Mouse (Mus musculus) frontal cortex, postnatal 36 days (tissue): ENCODE data around the gene Klk11.

Experiments
- DNase-seq, 2 experiments: peaks; one replicate each; pipeline ENCODE4 v3.0.0; 2022; ENCODE audit warnings: low spot score in 2 of 2

Gene Klk11

DNA sequence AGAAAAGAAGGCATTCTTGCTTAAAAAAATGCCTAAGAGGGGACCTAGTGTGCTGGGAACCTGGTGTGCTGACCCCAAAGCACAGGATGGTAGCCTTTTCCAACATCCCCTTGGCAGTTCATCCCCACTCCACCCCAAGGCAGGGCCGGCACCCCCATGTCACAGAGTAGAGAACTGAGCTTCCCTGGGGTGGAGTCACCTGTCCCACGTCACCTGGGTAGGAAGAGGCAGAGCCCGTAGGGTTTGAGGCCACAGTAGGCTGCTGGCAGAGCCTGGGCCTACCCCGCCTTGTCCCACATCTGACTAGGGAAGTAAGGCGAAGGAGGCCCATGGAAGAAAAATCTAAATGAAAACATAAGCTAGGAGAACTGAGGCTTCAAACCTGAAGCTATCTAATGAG lies at the start of gene Klk11:
TSS of gene Klk11 (plus strand) at position 241 of the 400 bp plus-strand sequence.
- DNase-seq, result no peak

DNA sequence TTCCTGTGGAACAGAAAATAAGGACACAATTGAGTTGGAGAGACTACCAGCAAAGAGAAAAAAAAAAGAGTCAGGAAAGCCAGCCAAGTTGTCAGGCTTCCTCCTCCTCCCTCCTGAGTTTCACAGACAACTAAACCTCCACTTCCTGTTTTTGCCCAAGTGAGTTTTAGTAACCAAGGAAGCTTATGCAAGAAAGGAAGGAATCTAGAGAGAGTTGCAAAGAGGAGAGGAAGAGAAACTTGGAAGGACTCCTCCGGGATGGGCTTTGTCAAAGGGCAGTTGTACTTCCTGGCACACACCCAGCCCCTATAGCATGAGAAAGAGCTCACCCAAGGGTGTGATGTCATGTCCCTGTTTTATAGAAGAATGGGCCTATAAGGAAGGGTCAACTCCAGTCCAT lies 26.6 kb upstream of the Klk11 start:
- peak; percentile 4 to 19 for DNase-seq

DNA sequence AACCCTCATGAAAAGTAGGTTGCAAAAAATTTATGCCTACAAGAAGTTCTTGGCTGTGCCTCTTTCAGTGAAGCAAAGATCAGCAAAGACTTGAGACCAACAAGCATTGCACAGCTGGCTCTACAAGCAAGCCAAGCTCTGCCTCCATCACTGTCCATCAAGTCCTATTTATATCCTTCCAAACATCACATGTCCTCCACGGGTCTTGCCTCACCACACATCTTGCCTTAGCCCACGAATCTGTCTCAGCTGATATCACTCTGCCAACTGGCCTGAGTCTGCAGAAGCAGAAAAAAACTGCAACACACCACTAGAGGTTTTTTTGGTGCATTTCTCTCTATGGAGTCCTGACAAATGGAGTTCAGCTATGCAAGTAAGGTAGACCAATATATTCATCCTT lies 21.6 kb upstream of the Klk11 start:
- DNase-seq, result no peak

DNA sequence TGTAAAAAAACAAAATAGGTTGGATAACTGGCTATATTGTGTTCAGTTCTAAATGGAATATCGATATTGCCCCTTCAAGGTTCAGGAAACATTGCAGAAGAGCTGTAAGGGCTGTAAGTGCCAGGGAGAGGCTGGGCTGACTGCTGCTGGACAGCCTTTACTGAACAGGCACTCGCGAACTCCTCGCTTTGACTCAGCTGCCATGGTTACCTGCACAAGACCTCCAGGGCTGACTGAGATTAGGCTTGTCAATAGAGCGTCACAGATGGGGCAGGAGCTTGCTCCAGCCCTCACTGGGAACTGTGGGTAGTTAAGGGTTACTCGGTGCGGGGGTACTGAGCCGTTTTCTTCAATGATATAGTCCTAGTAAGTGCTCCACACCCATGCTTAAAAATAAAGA lies 7.9 kb upstream of the Klk11 start:
- DNase-seq, result no peak

DNA sequence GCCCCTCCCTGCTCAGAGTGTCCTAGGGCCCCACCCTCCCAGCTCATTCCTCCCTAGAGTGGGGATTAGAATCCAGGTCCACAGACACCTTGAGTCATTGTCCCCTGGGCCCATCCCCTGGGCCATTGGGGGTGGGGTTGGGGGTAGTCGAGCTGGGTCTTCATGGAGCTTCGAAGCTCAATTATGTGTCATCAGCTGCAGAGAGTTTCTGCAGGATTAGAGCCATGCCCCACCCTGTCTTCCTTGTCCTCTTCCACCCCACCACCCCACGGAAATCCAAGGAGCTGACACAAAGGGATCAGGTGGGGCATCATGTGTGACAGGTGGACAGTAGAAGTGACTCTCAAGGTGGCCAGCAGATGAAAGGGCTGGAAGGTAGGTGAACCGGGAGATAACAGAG lies 5.8 kb upstream of the Klk11 start, which contains the start of gene Klk12:
TSS of gene Klk12 (plus strand) at position 301 of the 400 bp plus-strand sequence.
- DNase-seq, result no peak

DNA sequence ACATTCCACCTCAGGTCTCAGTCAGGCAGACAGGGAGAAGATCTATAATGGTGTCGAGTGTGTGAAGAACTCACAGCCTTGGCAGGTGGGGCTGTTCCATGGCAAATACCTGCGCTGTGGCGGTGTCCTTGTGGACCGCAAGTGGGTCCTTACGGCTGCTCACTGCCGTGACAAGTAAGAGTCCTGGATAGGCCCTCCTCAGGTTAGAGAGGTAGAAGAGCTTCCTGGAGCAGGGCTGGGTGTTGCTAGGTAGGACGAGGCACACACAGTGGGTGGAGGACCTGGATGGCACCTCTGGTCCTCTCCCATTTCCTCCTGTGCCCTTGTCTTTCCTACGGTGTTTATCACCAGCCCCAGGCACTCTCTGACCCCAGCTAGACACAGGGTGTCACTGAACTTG lies 4.8 kb upstream of the Klk11 start:
- no peak for DNase-seq

DNA sequence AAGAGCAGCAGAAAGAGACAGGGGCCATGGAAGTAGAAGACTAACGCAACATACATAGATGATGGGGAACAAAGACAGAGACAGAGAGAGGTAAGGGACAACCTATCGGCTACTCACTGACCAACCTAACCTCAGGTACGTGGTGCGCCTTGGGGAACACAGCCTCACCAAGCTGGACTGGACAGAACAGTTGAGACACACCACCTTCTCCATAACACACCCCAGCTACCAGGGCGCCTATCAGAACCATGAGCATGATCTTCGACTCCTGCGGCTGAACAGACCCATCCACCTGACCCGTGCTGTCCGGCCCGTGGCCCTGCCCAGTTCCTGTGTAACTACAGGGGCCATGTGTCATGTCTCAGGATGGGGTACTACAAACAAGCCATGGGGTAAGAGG lies 3.7 kb upstream of the Klk11 start:
- no peak for DNase-seq

DNA sequence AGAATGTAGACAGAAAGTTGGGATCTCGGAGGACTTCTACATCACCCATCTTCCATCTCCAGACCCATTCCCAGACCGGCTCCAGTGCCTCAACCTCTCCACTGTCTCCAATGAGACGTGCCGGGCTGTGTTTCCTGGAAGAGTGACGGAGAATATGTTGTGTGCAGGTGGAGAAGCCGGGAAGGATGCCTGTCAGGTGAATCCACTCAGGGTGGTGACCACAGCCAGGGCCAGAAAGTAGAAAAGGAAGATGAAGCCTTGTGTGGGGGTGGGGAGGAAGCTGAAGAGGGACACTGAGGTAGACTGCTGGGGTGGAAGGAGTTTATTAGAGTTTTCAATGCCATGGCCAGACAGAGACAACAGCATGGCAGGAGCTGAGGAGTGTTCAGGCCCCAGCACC lies 2.5 kb upstream of the Klk11 start:
- DNase-seq, result no peak

DNA sequence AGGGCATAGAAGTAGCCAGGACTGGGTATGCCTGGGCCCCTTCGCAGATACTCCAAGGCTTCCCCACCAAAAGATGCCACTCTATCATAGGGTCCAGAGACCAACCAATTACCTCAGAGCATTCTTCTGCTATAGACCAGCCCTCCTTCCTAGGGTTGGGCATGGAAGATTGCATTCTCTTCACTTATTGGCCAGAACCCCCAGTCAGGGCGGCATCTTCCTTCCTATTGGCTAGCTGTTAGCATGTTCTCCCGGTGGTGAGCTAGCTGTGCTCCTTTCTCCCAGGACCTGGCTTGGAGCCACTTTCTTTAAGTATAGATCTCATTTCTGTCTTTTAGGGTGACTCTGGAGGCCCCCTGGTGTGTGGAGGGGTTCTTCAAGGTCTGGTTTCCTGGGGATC lies 1.5 kb upstream of the Klk11 start:
- no peak for DNase-seq

DNA sequence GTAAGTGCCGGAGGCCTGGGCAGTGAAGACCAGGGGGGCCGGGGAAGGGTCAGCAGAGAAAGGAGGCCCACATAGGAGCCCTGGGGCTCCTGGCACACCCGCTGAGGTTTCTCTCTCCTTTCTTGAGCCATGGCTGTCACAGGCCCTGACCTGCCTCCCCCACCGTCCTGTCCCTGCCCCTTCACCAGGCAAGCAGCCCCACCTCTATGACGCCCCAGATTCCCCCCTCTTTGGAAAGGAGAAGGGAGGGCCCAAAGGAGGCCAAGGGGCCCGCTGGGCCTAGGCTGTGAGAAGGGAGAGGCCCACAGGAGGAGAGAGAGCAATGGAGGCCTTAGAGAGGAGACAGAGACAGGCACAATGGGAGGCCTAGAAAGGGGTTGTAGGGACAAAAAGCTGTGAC lies 398 bp downstream of the Klk11 start:
- no peak for DNase-seq

DNA sequence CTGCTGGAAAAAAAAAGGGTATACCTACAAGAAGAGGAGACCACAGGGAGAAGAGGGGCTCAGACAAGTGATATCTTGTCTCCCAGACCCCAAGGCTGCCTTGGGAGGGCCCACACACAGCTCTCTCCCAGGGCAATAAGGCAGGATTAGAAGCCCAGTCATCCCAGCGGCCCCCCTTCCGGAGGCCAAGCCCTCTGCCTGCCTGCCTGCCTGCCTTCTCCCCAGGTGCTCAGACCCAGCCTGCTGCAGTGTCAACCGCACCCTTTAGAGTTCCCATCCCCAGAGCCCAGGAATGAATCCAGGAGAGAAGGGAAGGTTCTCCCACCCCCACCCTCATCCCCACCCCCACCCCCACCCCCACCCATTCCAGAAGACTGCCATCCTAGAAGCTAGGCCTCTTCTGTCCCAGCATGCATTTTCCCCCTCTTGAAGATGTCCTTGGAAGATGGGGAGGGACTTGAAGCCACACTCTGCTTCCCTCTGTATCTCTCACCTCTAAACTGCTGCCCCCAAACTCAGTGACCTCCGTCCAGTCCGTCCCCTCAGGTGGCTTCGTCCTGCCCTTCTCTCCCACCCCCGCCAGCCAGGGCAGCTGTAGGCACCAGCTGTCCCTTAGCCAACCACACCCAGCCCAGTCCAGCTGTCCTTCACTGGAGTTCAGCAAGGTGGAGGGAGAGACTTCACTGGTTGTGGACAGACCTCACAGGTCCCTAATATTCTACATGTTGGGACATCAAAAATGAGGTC lies 1.1 kb downstream of the Klk11 start:
- no peak for DNase-seq

DNA sequence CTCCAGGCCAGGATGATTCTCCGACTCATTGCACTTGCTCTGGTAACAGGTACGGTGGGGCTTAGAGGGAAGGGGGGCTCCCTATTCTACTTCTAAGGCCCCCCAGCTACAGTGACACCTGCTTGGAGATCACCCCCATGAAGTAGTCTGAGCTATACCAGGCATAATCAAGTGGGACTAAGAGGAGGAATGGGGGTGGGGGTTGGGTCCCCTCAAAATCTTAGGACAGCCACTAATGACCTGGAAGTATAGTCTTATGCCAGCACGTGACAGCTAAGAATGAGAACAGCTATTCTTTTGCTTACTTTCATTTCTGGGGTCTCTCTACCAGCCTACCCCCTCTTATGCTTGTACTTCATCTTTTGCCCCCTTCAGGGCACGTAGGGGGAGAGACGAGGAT lies 2.1 kb downstream of the Klk11 start:
- no peak for DNase-seq

DNA sequence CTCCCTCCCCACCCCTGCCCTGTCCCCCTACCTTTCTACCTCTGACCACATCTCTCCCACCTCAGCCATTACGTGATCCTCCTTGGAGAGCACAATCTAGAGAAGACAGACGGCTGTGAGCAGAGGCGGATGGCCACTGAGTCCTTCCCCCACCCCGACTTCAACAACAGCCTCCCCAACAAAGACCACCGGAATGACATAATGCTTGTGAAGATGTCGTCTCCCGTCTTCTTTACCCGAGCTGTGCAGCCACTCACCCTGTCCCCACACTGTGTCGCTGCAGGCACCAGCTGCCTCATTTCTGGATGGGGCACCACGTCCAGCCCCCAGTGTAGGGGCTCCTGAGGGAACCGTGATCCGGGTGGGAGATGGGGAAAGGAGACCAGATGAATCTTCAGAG lies 3.0 kb downstream of the Klk11 start:
- no peak for DNase-seq

DNA sequence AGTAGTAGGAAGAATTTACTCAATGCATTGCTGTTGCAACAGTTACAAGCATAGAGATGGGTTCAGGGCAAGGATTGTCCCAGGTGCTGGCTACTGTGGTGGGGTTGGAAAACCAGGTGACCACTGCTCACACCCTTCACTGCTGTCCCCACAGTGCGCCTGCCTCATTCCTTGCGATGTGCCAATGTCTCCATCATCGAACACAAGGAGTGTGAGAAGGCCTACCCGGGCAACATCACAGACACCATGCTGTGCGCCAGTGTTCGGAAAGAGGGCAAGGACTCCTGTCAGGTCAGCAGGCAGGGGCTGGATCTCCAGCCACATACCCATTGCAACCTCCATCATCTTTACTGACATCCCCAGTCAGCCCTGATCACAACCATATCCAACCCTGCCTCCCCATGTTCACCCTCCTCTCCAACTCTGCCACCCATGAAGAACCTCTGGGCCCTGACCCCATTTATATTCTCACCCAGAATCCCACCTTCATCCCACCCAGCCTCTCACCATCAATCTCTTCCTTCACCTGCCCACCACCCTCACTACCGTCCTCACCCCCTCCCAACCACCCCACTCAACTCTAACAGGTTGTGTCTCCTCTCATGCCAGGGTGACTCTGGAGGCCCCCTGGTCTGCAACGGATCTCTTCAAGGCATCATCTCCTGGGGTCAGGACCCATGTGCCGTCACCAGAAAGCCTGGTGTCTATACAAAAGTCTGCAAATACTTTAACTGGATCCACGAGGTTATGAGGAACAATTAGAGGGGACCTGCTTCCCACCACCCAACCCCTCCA lies 4.0 kb downstream of the Klk11 start:
- DNase-seq, result no peak

DNA sequence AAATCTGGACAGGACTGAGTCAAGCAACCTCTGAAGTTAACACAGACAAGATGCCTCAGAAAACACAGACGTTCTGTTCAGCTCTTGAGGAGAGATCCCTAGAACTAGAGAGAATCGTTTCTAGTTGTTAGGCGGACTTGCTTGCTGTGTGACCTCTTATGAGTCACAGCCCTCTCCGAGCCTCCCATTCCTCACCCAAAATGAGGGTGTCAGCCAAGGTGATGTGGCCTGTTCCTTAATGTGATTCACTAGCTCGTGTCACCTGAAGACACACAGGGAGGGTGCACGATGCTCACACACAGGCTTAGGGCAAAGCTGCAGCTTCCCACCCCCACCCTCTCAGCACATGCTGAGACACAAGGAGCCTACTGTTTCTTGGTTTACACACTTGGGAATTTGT lies 5.8 kb downstream of the Klk11 start:
- no peak for DNase-seq

DNA sequence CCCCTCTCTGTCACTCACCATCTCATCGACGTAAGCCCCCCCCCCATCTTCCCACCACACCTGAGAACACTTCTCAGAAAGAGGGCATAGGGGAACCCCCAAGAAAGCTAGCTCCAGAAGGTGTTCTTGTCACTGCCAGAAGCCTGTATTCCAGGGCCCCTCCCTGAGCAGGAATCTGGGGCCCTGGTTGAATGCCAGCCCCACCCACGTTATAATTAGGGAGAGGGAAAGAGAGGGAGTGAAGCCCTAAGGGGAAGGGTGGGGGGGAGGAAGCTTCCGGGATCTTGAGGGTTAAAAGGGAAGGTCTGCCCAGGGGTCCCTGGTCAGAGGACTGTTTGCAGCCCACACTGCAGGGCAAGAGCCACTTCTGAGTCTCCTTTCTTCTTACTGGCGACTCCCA lies 6.3 kb downstream of the Klk11 start, which contains the start of gene Klk10:
TSS of gene Klk10 (plus strand) at position 290 of the 400 bp plus-strand sequence.
- DNase-seq, result no peak

DNA sequence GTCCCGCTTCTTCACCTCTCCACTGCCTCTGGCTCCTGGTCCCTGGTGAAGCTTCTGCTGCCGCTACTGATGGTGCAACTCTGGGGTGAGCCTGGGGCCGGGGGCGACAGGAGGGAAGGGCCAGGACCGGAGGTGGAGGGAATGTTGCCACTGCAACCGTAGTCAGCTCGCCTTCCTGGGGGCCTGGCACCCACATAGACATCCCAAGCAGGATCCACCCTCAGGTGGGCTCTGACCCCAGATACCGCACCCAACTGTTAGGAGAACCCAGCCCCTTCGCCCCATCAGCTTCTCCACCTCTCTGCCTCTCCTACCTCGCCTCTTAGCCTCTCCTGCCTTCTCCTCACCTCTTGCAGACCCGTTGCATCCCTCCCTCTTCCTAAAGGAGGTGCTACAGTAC lies 7.1 kb downstream of the Klk11 start:
- DNase-seq, result no peak

DNA sequence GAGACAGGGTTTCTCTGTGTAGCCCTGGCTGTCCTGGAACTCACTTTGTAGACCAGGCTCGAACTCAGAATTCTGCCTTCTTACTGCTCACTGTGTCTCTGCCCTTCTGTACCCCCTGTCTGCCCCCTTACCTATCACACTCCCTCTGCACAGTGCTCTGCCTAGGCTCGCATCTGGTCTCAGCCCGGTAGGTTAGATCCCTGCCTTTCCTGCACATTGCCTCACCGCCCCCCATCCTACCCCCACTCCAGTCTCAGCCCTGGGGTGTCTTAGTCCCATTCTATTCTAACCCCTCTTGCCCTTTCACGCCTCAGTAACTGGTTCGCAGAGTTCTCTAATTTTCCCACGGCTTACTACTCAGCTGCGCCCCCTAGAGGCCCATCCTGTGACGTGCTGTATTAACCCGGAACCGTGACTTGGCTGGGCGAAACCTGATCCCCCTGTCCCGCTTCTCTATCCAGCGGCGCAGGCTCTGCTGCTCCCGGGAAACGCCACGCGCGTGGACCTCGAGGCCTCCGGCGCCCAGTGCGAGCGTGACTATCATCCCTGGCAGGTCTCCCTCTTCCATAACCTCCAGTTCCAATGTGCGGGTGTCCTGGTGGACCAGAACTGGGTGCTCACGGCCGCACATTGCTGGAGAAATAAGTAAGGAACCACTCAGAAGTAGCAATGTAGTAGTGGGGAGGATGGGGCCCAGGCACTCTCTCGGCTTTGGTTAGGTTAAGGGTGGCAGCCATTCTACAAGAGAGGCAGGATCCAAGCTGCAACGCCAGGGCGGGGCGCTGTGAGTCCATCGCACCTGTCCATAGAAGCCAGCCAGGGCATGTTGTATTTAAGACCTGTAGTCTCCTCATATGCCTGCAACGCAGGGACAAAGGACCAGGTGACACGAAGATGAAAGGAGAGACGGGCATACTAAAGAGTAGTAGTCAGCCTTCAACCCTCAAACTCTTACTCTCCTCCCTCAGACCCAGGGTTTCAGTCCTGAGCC lies 8.2 kb downstream of the Klk11 start:
- peak; percentile 66 to 69 for DNase-seq

DNA sequence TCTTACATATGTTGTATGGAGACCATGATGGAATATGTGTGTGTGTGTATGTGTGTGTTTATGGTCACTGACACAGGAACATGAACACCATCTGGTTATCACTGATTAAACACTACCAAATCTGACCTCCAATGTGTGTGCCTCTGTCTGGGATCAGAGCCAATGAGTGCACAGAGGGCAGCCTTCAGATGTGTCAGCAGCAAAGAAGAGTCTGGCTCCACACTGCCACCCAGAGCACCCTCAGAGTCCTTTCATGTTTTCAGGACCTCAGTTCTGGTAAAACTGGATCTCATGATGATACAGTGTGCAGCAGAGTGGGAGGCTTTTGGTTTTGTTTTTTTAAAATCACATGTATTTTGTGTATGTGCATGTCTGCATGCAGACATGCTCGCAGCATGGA lies 10.9 kb downstream of the Klk11 start:
- no peak for DNase-seq

DNA sequence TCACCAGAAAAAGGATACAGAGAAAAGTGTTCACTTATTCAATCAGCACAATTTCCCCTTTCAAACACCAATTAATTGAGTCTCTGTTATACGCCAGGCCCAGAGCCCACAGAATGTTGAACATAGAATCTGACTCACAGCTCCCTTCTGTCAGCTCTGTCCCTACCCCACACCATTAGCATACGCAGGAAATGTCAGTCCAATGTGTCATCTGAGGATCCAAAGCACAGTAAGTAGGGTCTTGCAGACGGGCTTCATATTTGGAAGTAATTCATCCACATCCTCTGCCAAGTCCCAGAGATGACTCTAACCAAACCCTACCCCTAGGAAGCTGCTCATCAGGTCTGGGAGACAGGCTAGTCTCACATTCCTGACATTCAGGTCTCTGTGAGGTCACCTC lies 13.7 kb downstream of the Klk11 start:
- no peak for DNase-seq

DNA sequence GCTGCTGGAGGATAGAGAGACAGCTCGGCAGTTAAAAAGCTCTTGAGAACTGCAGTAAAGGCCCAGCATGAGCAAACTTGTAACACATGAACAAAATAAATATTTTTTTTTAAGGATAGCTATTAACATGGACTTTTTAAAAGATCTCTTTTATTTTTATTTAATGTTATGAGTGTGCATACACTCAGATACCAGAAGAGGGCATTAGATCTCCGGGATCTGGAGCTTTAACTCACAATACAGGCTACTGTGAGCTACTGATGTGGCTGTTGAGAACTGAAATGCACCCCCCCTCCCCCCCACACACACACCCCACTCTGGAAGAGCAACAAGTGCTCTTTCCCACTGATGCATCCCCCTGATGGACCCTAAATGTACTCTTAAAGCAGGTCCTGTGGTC lies 14.9 kb downstream of the Klk11 start:
- DNase-seq, result no peak

DNA sequence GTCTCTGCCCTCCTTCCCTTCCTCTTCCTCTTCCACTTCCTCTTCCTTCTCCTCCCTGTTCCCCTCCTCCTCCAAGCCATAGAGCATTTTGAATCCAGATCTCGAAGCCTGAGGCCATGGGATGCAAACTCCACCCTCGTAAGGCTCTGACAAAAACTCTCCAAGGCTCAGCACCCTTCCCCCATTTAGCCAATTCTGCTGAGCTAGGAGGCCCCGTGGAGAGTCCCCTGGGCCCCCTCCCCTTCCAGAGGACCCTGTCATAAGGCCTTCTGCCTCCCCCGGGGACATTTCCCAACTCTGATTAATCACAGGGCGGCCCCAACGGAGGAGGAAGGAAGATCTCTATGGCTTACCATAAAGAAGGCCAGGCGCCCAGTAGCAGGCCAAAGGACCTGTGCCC lies 17.2 kb downstream of the Klk11 start, which contains the start of gene Klk9:
TSS of gene Klk9 (plus strand) at position 301 of the 400 bp plus-strand sequence.
- no peak for DNase-seq
